Mouse (Mus musculus): ENCODE results near the gene Gtpbp8.

Gtpbp8 gene

GRCm38 (mm10) chr16:44687719-44688420 lies 58.3 kb downstream of the Gtpbp8 start:
- DNase-seq: no peak

GRCm38 (mm10) chr16:44686991-44687718 lies 59.0 kb downstream of the Gtpbp8 start:
- no peak for DNase-seq
